Mouse (Mus musculus) cerebellum, adult 18-20 months (tissue): ENCODE results near the gene Dhx30.

Experiments used
- DNase-seq, 2 experiments: peaks; one replicate each; pipeline ENCODE4 v3.0.0; 2021

The Dhx30 gene

DNA sequence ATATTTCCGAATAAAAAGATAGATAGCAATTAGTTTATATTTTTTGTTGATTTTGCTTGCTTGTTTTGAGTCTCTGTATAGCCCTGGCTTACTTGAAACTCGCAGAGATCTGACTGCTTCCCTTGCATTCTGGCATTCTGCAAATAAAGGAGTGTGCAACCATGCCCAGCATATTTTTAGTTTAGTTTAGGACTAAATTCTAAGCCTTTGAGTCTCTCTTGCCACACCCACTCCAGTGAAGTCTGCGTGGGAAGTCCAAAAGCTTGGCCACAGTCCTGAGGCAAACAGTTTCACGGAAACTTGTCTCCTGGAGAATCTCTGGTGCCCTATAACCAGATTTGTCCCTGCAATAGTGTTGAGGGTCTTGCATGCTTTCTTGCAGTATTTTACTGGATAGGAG lies 73.3 kb downstream of the Dhx30 start:
- DNase-seq: no peak

DNA sequence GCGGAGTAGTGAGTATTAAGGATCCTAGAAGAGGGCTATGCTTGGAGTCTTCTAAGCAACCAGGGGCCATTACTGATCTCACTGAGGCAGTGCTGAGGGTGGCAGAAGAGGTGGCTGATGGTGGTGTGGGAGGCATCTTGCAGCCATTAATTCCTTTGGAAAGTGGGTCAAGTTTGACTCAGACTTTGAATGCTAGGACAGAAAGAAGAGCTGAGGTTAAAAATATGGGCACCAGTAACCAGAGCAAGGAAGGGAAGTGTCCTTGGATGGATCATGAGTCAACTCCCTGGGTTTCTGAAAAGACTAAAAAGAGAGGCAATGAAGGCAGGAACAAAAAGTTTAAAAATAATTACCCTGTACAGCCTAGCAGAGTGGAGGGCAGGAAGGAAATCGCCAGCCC lies 79.1 kb downstream of the Dhx30 start:
- DNase-seq: no peak

DNA sequence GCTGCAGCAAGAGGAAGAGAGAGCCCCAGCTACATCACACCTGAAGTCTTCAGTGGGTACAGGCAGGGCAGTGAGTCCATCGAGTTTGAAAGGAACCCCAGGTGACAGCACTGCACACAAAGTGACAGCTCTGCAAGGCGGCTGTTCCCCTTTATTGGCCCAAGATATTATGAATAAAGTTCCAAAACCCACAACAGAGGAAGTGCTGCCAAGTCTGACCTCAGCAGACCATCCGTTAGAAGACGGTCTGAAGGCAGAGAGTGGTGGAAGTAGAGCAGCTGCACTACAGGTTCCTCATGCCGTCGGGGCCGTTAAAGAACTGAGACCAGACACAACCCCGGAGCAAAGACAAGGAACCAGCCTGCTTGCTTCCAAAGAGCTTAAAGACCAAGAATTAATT lies 79.7 kb downstream of the Dhx30 start:
- no peak for DNase-seq

GRCm38 (mm10) chr9:110035091-110035490 lies 82.5 kb downstream of the Dhx30 start:
- no peak for DNase-seq
